Mouse (Mus musculus) cerebellum, adult 2 months (tissue): ENCODE data around the gene Espl1. TPM values are rescaled to one million over a fixed set of nuclear protein-coding genes. Genes with fewer than 3 reads are reported as not detected.

Source experiments
- DNase-seq, 2 experiments: peaks; one replicate each; pipeline ENCODE4 v3.0.0; 2021
- H3K27ac ChIP-seq: fragments of 200-500 bp; 2 replicates; pipeline ENCODE4 v1.5.1; 2012; ENCODE audit warnings: low read length, control low read depth, inconsistent platforms; ENCODE audit not compliant: insufficient read depth
- H3K27me3 ChIP-seq: fragments of 200-500 bp; 2 replicates; pipeline ENCODE4 v1.6.1; 2012; ENCODE audit warnings: inconsistent platforms, mild to moderate bottlenecking, low read length, moderate library complexity; ENCODE audit not compliant: control insufficient read depth, insufficient read depth
- H3K4me1 ChIP-seq: fragments of 200-500 bp; 2 replicates; pipeline ENCODE4 v1.6.1; 2011; ENCODE audit warnings: low read length; ENCODE audit not compliant: control insufficient read depth, insufficient read depth
- H3K4me3 ChIP-seq: fragments of 200-500 bp; replicated peaks from 2 replicates; pipeline ENCODE3; 2011; ENCODE audit warnings: mild to moderate bottlenecking, low read depth, low read length, control low read depth; ENCODE audit not compliant: insufficient read depth
- CTCF ChIP-seq: fragments of 200-500 bp; IDR thresholded peaks from 2 replicates; pipeline ENCODE4 v1.5.1; 2011; ENCODE audit warnings: low read depth, mild to moderate bottlenecking, control low read depth, low read length, moderate library complexity, borderline replicate concordance; ENCODE audit not compliant: insufficient read depth
- POLR2A ChIP-seq: fragments of 200-500 bp; IDR thresholded peaks from 2 replicates; pipeline ENCODE4 v1.6.1; 2011; ENCODE audit warnings: low read length, control low read depth, borderline replicate concordance; ENCODE audit not compliant: insufficient read depth
- WGBS: fragments of 180-500 bp; shearing (Covaris S2); methylation state at CpG from one replicate; pipeline ENCODE4 v1.1.7; 2018; 5-methylcytosine and 5-hydroxymethylcytosine counted together
- polyA plus RNA-seq: library from polyadenylated mRNA; depleted of rRNA; stranded (reverse); fragments of >200 nt; gene quantifications from 2 replicates; pipeline ENCODE4 v1.2.3, GENCODE M21; 2012; rRNA removed

Gene Espl1
- polyA plus RNA-seq, 1 experiment = 0.62 TPM

DNA sequence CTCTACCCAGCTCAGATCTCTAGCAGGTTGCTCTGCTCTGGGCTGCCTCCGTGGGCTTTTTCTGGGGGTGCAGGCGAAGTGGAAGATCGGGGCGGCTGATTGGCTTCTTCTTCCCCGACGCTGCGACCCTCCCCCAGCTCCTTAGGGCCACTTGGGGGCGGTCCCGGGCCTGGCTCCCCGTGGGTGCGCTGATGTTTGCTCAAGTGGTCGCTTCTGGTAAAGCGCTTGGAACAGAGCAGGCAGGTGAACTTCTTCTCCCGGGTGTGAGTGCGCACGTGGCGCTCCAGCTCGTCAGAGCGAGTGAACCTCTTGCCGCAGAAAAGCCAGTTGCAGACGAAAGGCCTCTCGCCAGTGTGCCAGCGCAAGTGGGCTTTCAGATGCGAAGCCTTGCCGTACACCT is 62.1 kb downstream of the Espl1 start:
- no peak overlapping the region for H3K4me3 ChIP-seq
- TF ChIP-seq CTCF (no peak), POLR2A (no peak)
- H3K4me1 ChIP-seq = peaks cover 4% of the 10 kb centered on the region
- WGBS = 8% methylated on average over 25 of the region's 25 CpGs
- H3K27ac ChIP-seq = no peak overlapping the region
- DNase-seq = no peak
- H3K27me3 ChIP-seq = peaks cover 3% of the 10 kb centered on the region; the same call in 1 of the 2 replicates

DNA sequence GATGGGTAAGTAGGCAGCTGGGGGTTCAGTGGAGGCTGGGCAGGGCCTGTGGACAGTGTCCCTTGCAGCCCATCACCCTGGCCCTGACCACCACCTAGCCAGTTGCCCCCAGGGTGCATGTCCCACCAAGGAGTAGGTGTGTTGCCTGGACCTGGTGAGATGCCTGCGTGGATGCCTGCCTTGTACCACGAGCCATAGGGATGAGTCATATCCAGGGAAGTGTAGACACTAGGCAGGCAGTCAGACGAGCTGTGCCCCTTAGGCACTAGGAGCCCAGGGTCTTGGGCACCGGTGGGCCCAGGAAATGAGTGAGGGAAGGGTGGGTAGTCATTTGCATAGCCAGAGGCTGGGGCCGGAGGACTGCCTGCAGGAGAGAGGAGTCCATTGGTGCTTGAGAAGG is 62.8 kb downstream of the Espl1 start:
- H3K4me1 ChIP-seq = peaks cover 4% of the 10 kb centered on the region
- no peak for DNase-seq
- no peak for TF ChIP-seq POLR2A
- TF ChIP-seq CTCF = no peak
- WGBS = 33% methylated on average over 5 of the region's 5 CpGs
- H3K27ac ChIP-seq = no peak overlapping the region
- no peak overlapping the region for H3K4me3 ChIP-seq
- H3K27me3 ChIP-seq = peaks cover 3% of the 10 kb centered on the region; the same call in 1 of the 2 replicates

DNA sequence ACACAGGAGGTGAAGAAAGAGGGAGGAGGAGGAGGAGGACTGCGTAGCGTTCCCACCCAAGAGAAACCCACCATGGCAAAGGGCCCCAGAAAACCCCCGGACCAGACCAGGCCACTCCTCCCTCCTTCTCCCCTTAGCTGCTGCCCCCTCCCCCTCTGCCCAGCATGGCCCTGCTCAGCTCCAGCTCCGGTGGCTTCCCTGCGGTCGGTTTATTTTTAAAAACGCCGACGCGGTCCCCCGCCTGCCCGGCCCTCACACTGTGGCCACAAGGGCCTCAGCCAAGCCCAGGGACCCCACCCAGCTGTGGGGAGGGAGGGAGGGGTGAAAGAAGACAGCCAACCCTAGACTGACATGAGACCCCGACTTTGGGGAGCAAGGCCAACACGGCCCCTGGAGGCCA is 66.6 kb downstream of the Espl1 start:
- 10% methylated on average over 14 of the region's 14 CpGs for WGBS

DNA sequence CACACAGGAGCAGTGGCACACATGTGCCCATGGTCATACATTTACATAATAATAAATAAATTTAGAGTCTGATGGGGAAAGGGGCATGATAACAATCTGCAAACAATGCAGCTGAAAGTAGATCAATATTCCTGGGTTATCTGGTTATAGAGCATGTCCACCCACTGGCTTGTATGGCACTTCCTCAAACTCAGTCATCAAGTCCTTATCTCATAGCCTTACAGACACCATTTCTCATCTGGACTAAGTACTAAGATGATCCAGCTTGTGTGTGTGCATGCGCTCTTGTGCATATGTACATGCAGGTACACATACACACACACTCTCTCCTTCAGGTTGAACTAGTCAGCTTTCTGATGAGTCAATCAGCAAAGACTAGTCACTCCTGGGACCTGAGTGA is 68.6 kb downstream of the Espl1 start:
- Histone ChIP-seq H3K27ac (no peak overlapping the region), H3K4me1 (no peaks in the 10 kb centered on the region; the same call in 1 of the 2 replicates), H3K4me3 (no peak overlapping the region), H3K27me3 (no peaks in the 10 kb centered on the region; the same call in 1 of the 2 replicates)
- TF ChIP-seq CTCF (no peak), POLR2A (no peak)
- DNase-seq = no peak
- 100% methylated on average over 1 of the region's 1 CpGs for WGBS

More for the DNA sequence above, 66.6 kb downstream of the Espl1 start:
- no peak for DNase-seq
- Histone ChIP-seq H3K27me3 (no peaks in the 10 kb centered on the region; the same call in 1 of the 2 replicates), H3K4me1 (no peaks in the 10 kb centered on the region; the same call in 1 of the 2 replicates), H3K27ac (no peak overlapping the region), H3K4me3 (no peak overlapping the region)
- TF ChIP-seq POLR2A (no peak), CTCF (no peak)

DNA sequence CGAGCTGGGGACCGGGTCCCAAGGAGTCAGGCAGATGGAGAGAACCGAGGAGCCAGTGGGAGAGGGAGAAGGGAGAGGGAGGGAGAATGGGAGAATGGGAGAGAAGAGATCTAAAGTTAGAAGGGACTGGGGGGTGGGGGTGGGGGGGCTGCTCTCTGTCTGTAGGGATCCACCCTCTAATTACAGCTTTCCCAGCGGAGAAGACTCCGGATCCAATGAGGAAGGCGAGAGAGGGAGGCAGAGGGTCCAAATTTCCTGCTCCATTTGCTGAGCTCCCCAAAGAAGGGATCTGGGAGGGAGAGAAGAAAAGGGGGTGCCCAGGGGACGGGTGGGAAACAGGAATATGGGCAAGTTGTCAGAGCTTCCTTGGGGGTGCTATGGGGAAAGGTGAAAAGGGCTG is 70.2 kb downstream of the Espl1 start:
- TF ChIP-seq POLR2A (no peak), CTCF (no peak)
- WGBS = 15% methylated on average over 7 of the region's 7 CpGs

DNA sequence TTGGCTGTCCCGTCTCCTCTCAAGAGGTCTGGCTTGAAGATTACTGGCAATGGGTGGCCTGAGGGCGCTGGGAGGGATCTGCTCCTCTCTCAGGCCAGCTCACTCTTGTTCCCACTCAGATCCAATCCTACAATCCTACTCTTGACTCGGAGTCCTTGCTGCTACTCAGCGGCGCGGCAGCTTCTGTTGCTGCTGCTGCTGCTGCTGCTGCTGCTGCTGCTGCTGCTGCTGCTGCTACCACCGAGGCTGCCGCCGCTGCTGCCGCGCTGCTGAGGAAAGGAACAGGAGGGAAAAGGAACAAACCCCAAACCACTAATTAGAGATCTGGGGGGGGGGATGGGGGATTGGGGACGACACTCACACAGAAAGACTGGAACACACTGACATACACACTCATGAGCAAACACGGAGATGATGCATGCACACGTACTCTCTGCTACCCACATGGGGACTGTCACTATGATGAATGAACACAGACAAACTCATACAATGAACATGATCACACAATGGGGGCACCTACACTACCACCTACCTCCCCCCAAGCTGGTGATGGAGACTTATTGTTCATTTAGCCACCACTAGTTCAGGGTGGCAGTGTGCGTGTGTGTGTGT is 70.8 kb downstream of the Espl1 start, which contains the start of gene Sp7:
TSS of gene Sp7 (minus strand) at position 450 of the 612 bp plus-strand sequence.
- no peak within 1 kb of the TSS for H3K4me3 ChIP-seq
- no peak within 1 kb of the TSS for H3K27ac ChIP-seq
- DNase-seq = no peak
- H3K4me1 ChIP-seq = no peaks in the 10 kb centered on the region; the same call in 1 of the 2 replicates
- TF ChIP-seq CTCF (no peak), POLR2A (no peak)
- 11% methylated on average over 15 of the region's 15 CpGs for WGBS
- H3K27me3 ChIP-seq = no peaks in the 10 kb centered on the region; the same call in 1 of the 2 replicates

More for the DNA sequence above, 70.2 kb downstream of the Espl1 start:
- Histone ChIP-seq H3K4me1 (no peaks in the 10 kb centered on the region; the same call in 1 of the 2 replicates), H3K27ac (no peak overlapping the region), H3K4me3 (no peak overlapping the region), H3K27me3 (no peaks in the 10 kb centered on the region; the same call in 1 of the 2 replicates)
- DNase-seq = no peak

DNA sequence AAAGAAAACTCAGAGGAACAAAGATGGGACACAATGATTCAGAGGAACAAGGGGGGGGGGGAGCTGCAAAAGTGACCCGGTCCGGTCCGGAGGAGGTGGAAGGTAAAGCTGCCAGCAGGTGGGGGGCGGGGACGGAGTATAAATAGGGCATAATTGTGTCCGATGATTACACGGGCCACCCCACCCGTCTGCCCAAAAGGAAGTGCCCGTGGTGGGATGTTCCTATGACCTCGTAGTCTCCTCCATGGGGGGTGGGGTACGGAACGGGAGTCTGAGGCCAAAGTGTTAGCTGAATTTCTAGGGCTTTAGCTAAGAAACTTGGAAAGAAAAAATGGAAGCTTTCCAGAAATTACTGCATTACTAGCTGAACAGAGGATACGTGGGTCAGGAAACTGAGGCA is 73.9 kb downstream of the Espl1 start:
- DNase-seq = no peak
- no peaks in the 10 kb centered on the region for H3K4me1 ChIP-seq
- H3K27ac ChIP-seq = no peak overlapping the region
- H3K27me3 ChIP-seq = no peaks in the 10 kb centered on the region; the same call in 1 of the 2 replicates
- TF ChIP-seq CTCF (no peak), POLR2A (no peak)
- no peak overlapping the region for H3K4me3 ChIP-seq
- 9% methylated on average over 13 of the region's 13 CpGs for WGBS

DNA sequence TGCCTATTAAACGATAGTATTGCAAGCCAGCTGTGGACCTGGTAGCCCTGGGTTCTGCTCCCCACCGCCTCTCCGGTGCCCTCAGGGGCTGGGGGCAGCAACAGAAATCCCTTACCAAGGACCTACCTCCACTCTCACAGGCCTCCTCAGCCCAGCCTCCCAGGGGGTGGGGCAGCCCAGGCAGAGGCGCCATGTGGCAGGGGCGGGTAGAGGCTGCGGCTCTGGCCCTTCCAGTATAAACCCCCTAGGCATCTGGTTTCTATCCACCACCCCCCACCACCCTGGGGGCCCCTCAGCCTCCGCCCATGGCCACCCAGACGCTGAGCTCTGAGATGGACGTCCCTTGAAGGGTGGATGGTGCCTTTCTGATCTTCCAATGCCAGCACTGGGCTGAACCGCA is 74.7 kb downstream of the Espl1 start:
- DNase-seq = no peak

More for the DNA sequence above, 74.7 kb downstream of the Espl1 start:
- no peaks in the 10 kb centered on the region for H3K4me1 ChIP-seq
- WGBS = 21% methylated on average over 10 of the region's 10 CpGs
- no peaks in the 10 kb centered on the region; the same call in 1 of the 2 replicates for H3K27me3 ChIP-seq
- TF ChIP-seq POLR2A (no peak), CTCF (no peak)
- no peak overlapping the region for H3K4me3 ChIP-seq
- no peak overlapping the region for H3K27ac ChIP-seq

Other genes starting within 250 kb of the Espl1 start
- gene Eif4b, start 222.5 kb upstream of the Espl1 start, polyA plus RNA-seq = 114 TPM in 2 replicates
- gene Tns2, start 195.9 kb upstream of the Espl1 start, polyA plus RNA-seq = 33.6 and 33.7 TPM in 2 replicates
- gene Spryd3, start 160.0 kb upstream of the Espl1 start, polyA plus RNA-seq = 159 and 161 TPM in 2 replicates
- 15.0 and 18.7 TPM in 2 replicates for gene Igfbp6, start 151.9 kb upstream of the Espl1 start, polyA plus RNA-seq
- gene Soat2, start 145.7 kb upstream of the Espl1 start, polyA plus RNA-seq = 0.08 TPM in 1 of 2 replicates, not detected in the other
- gene Zfp740, start 93.0 kb upstream of the Espl1 start, polyA plus RNA-seq = 79.3 and 81.7 TPM in 2 replicates
- 53.0 and 60.3 TPM in 2 replicates for gene Csad, start 91.5 kb upstream of the Espl1 start, polyA plus RNA-seq
- 5.2 and 8.4 TPM in 2 replicates for gene Itgb7, start 64.3 kb upstream of the Espl1 start, polyA plus RNA-seq
- gene Rarg, start 38.7 kb upstream of the Espl1 start, polyA plus RNA-seq = 12.8 and 12.9 TPM in 2 replicates
- 0.13 and 0.15 TPM in 2 replicates for gene Gm9918, start 25.7 kb upstream of the Espl1 start, polyA plus RNA-seq
- gene Mfsd5, start 16.8 kb upstream of the Espl1 start, polyA plus RNA-seq = 60.9 and 62.3 TPM in 2 replicates
- 318 and 360 TPM in 2 replicates for gene Pfdn5, start 29.9 kb downstream of the Espl1 start, polyA plus RNA-seq
- 106 and 110 TPM in 2 replicates for gene Myg1, start 35.4 kb downstream of the Espl1 start, polyA plus RNA-seq
- 29.7 and 33.1 TPM in 2 replicates for gene Aaas, start 54.5 kb downstream of the Espl1 start, polyA plus RNA-seq
- gene Sp7, start 70.9 kb downstream of the Espl1 start, polyA plus RNA-seq = 1.4 TPM in 2 replicates
- 12.6 and 14.1 TPM in 2 replicates for gene Sp1, start 109.9 kb downstream of the Espl1 start, polyA plus RNA-seq
- 3.2 TPM in 2 replicates for gene Amhr2, start 149.1 kb downstream of the Espl1 start, polyA plus RNA-seq
- 160 and 164 TPM in 2 replicates for gene Prr13, start 162.8 kb downstream of the Espl1 start, polyA plus RNA-seq
- 539 and 562 TPM in 2 replicates for gene Pcbp2, start 174.3 kb downstream of the Espl1 start, polyA plus RNA-seq
- gene Gm10337, start 207.5 kb downstream of the Espl1 start, polyA plus RNA-seq = not detected in 2 replicates
- gene Map3k12, start 220.8 kb downstream of the Espl1 start, polyA plus RNA-seq = 130 and 149 TPM in 2 replicates
- 121 and 131 TPM in 2 replicates for gene Tarbp2, start 221.9 kb downstream of the Espl1 start, polyA plus RNA-seq
- 8.5 and 10.4 TPM in 2 replicates for gene Npff, start 228.7 kb downstream of the Espl1 start, polyA plus RNA-seq